Mouse (Mus musculus) midbrain, postnatal 0 days (tissue): ENCODE measurements around the gene Morn5. TPM values are rescaled to one million over a fixed set of nuclear protein-coding genes. Genes with fewer than 3 reads are reported as not detected.

Experiments
- ATAC-seq: fragments of 200-750 bp; cut with Nextera tagmentation; 2 replicates; pipeline ENCODE4 v1.8.0; 2017; ENCODE audit warnings: moderate number of reproducible peaks, mild to moderate bottlenecking, moderate TSS enrichment, moderate library complexity; ENCODE audit not compliant: low FRiP score
- DNase-seq: peaks from one replicate; pipeline ENCODE4 v3.0.0-alpha.2; 2015; ENCODE audit warnings: low spot score
- H3K27ac ChIP-seq: fragments of 300-500 bp; sonication (generic); 2 replicates; pipeline ENCODE4 v1.5.1; 2014; ENCODE audit warnings: low read depth, mild to moderate bottlenecking, low read length, mixed read lengths
- H3K27me3 ChIP-seq: fragments of 300-500 bp; sonication (generic); 2 replicates; pipeline ENCODE4 v1.6.1; 2014; ENCODE audit warnings: low read length, control low read depth, mixed read lengths; ENCODE audit not compliant: insufficient read depth
- H3K36me3 ChIP-seq: fragments of 300-500 bp; sonication (generic); 2 replicates; pipeline ENCODE4 v1.6.1; 2014; ENCODE audit warnings: low read length, control low read depth, mixed read lengths; ENCODE audit not compliant: insufficient read depth
- H3K4me1 ChIP-seq: fragments of 300-500 bp; sonication (generic); 2 replicates; pipeline ENCODE4 v1.6.1; 2014; ENCODE audit warnings: mild to moderate bottlenecking, control low read depth, antibody characterized with exemption, low read length, mixed read lengths; ENCODE audit not compliant: insufficient read depth
- H3K4me2 ChIP-seq: fragments of 300-500 bp; sonication (generic); 2 replicates; pipeline ENCODE4 v1.6.1; 2014; ENCODE audit warnings: low read depth, mild to moderate bottlenecking, low read length, mixed read lengths; ENCODE audit not compliant: poor library complexity, severe bottlenecking
- H3K4me3 ChIP-seq: fragments of 300-500 bp; sonication (generic); 2 replicates; pipeline ENCODE4 v1.5.1; 2014; ENCODE audit warnings: low read depth, mild to moderate bottlenecking, low read length, moderate library complexity
- H3K9ac ChIP-seq: fragments of 300-500 bp; sonication (generic); replicated peaks from 2 replicates; pipeline ENCODE4 v1.6.1; 2014; ENCODE audit warnings: mild to moderate bottlenecking, low read length, moderate library complexity, mixed read lengths; ENCODE audit not compliant: poor library complexity, severe bottlenecking
- H3K9me3 ChIP-seq: fragments of 300-500 bp; sonication (generic); 2 replicates; pipeline ENCODE4 v1.6.1; 2016; ENCODE audit warnings: low read length, control low read depth
- CTCF ChIP-seq: IDR thresholded peaks from 2 replicates; pipeline ENCODE4 v1.5.1; 2016; ENCODE audit warnings: antibody characterized with exemption, mild to moderate bottlenecking
- WGBS: fragments of 180-500 bp; shearing (Covaris S2); extraction: QIAGEN DNeasy Blood & Tissue Kit; methylation state at CpG from one replicate; pipeline ENCODE4 v1.1.7; 2014; 5-methylcytosine and 5-hydroxymethylcytosine counted together
- polyA plus RNA-seq: library from polyadenylated mRNA; unstranded; fragments of >200 nt; fragmentation: Nextera tagmentation; extraction: Ambion mirVana; gene quantifications from 2 replicates; pipeline ENCODE4 v1.2.1, GENCODE M21; 2015
- total RNA-seq: library from RNA; depleted of rRNA; stranded (reverse); fragments of >200 nt; gene quantifications from 2 replicates; pipeline ENCODE4 v1.2.3, GENCODE M21; 2014

Gene Morn5
- total and polyA plus RNA-seq, 2 experiments from 2014 or later: 3.5 to 3.8 TPM

DNA sequence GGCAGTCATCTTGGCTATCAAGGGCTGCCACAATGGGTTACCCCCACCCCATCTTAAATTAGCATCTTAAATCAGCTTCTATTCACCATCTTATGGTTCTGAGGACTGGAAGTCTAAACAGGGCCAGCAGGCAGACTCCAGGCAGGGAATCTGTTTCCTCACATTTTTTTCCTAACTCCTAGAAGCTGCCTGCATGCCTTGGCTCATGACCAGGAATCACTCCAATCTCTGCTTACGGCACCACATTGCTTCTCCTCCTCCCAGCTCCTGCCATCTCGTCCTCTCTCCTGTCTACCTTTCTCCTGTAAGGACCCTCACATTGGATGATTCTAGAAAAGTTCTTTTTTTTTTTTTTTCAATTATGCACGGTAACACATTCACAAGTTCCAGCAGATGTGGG is 4.0 kb downstream of the Morn5 start:
- ATAC-seq: no peak
- no peak for DNase-seq
- H3K36me3 ChIP-seq: no peaks in the 10 kb centered on the region
- WGBS: 73% methylated on average over 3 of the region's 3 CpGs
- no peak for TF ChIP-seq CTCF
- H3K9ac ChIP-seq: no peak overlapping the region
- peaks cover 2% of the 10 kb centered on the region; the same call in 1 of the 2 replicates for H3K4me1 ChIP-seq
- H3K9me3 ChIP-seq: no peaks in the 10 kb centered on the region
- no peaks in the 10 kb centered on the region for H3K27me3 ChIP-seq
- no peak overlapping the region for H3K4me2 ChIP-seq
- H3K27ac ChIP-seq: no peak overlapping the region
- H3K4me3 ChIP-seq: no peak overlapping the region

DNA sequence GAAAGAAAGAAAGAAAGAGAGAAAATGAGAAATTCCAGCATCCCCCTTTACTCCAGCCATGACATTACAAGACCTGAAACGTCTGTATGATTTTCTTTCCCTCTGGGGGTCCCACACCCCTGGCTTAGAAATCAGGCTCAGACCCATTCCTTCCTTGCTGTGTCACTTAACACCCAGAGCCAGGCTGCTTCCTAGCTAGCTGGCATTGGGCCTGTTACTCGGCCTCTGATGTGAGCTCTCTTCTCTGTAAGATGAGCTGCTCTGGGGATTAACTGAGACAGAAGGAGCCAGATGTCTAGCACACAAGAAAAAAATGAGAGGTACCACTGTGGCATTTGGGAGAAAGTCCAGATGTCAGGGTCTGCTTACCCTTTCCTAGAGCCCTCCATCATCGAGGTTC is 7.0 kb downstream of the Morn5 start:
- Histone ChIP-seq H3K36me3 (no peaks in the 10 kb centered on the region), H3K4me2 (no peak overlapping the region)
- 56% methylated on average over 3 of the region's 3 CpGs for WGBS

DNA sequence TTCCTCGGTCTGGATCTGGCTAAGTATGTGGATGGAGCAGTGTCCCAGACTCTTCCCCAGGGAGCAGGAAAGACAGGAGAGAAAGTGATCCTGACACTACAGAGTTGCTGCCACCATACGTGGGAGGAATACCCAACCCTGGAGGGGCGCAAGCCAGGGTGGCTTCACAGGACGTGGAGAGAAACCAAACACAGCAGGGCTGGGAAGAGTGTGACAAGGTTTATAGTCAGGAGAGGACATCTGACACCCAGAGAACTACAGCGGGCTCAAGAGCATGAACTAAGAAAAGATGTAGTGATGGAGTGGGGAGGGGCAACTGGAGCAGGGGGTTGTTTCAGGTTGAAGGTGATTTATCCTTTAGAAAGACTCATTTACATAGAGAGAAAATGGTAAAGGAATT is 12.2 kb downstream of the Morn5 start:
- Histone ChIP-seq H3K27me3 (no peaks in the 10 kb centered on the region), H3K4me2 (no peak overlapping the region), H3K9ac (no peak overlapping the region), H3K4me3 (no peak overlapping the region), H3K4me1 (no peaks in the 10 kb centered on the region), H3K9me3 (no peaks in the 10 kb centered on the region), H3K27ac (no peak overlapping the region), H3K36me3 (no peaks in the 10 kb centered on the region)
- ATAC-seq (no peak), DNase-seq (no peak)
- 71% methylated on average over 5 of the region's 5 CpGs for WGBS
- no peak for TF ChIP-seq CTCF

More for the DNA sequence above, 7.0 kb downstream of the Morn5 start:
- no peak for ATAC-seq
- Histone ChIP-seq H3K9ac (no peak overlapping the region), H3K9me3 (no peaks in the 10 kb centered on the region), H3K27me3 (no peaks in the 10 kb centered on the region), H3K4me3 (no peak overlapping the region), H3K27ac (no peak overlapping the region), H3K4me1 (no peaks in the 10 kb centered on the region)
- no peak for DNase-seq
- no peak for TF ChIP-seq CTCF

DNA sequence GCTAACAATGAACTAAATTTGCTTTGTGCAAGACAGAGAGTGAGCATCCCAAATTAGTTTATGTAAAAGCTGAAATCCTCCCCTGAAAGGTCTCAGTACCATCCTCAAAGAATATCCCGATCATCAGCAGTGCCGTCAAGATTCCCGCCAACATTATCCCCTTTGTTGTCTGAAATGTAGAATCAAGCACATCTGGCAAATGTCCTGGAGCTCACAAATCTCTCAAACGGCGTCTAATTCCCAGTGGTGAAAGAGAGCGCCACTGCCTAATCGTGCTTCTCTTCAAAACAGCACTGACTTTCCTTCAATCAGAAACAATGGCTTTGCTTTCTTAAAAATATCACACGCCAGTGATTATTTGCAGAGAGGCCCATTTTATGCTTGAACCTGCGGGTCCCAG is 17.9 kb downstream of the Morn5 start:
- DNase-seq (no peak), ATAC-seq (no peak)
- 18% methylated on average over 9 of the region's 9 CpGs for WGBS
- Histone ChIP-seq H3K27ac (no peak overlapping the region), H3K27me3 (no peaks in the 10 kb centered on the region), H3K4me3 (no peak overlapping the region), H3K36me3 (no peaks in the 10 kb centered on the region), H3K4me2 (no peak overlapping the region), H3K4me1 (no peaks in the 10 kb centered on the region), H3K9ac (no peak overlapping the region), H3K9me3 (no peaks in the 10 kb centered on the region)
- no peak for TF ChIP-seq CTCF

DNA sequence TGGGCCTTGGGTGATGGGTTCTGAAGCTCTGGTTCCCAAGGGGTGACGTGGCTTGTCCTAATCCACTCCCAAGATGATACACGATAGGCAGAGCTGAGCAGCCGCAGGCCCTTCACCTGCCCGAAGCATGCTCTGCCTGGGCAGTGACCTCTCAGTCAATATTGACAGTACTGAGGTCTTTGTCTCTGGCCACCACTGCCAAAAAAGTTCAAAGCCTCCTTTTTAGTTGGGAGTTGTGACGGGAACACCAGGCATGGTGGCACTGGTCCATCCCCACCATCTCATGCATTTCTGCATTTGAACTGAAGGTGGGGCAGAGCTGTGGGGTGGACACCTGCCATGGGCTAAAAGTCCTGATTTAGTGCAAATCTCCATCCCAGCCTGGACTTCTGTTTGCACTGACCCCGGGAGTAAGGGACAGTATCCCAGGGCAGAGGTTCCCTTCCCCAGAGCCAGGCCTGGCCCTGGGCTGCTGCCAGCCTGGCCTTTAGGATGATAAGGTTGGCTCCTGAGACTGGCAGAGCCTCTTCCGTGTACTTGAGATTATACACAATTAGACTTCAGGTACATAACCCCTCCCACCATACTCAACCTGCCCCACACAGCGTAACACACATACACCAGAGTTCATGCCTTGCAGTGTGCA is 22.5 kb downstream of the Morn5 start:
- Histone ChIP-seq H3K4me1 (no peaks in the 10 kb centered on the region), H3K27me3 (no peaks in the 10 kb centered on the region), H3K4me2 (no peak overlapping the region), H3K9me3 (no peaks in the 10 kb centered on the region), H3K27ac (no peak overlapping the region), H3K36me3 (no peaks in the 10 kb centered on the region), H3K4me3 (no peak overlapping the region), H3K9ac (no peak overlapping the region)
- no peak for TF ChIP-seq CTCF
- ATAC-seq: no peak
- 81% methylated on average over 8 of the region's 8 CpGs for WGBS
- no peak for DNase-seq

DNA sequence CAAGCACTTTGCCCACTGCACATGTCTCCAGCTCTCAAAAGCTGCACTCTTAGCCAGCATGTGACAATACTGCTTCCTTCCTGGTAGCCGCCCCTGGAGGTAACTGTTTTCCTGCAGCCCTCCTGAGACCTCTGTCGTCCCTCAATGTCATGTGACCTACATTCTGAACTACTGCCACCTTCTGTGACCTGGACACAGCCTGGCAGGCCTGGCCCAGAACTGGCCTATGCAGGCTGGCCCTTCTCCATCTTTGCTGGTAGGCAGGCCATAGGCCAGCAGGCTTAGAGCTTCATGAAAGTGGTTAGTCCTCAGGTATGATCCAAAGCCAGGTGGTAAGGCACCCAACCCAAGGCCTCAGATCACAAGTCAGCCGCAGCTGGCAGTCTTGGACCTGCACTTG is 24.5 kb downstream of the Morn5 start:
- no peak for DNase-seq
- ATAC-seq: no peak
- H3K4me2 ChIP-seq: no peak overlapping the region
- H3K36me3 ChIP-seq: no peaks in the 10 kb centered on the region
- H3K9me3 ChIP-seq: no peaks in the 10 kb centered on the region
- no peak overlapping the region for H3K27ac ChIP-seq
- H3K4me1 ChIP-seq: no peaks in the 10 kb centered on the region
- no peak for TF ChIP-seq CTCF
- no peak overlapping the region for H3K9ac ChIP-seq
- H3K27me3 ChIP-seq: no peaks in the 10 kb centered on the region
- 61% methylated on average over 3 of the region's 3 CpGs for WGBS
- H3K4me3 ChIP-seq: no peak overlapping the region
